Mouse (Mus musculus) heart, embryonic 16.5 days (tissue): ENCODE results near the gene Iqgap2. TPM values are rescaled to one million over a fixed set of nuclear protein-coding genes. Genes with fewer than 3 reads are reported as not detected.

ENCODE experiments used
- ATAC-seq: fragments of 200-750 bp; cut with Nextera tagmentation; replicated peaks from 2 replicates; pipeline ENCODE4 v1.8.0; 2017; ENCODE audit warnings: moderate number of reproducible peaks; ENCODE audit not compliant: insufficient read depth, low FRiP score; ENCODE audit errors: extremely low read depth
- H3K27ac ChIP-seq: fragments of 300-500 bp; sonication (generic); 2 replicates; pipeline ENCODE4 v1.5.1; 2014; ENCODE audit warnings: mild to moderate bottlenecking, low read length, control low read depth, moderate library complexity
- H3K27me3 ChIP-seq: fragments of 300-500 bp; sonication (generic); 2 replicates; pipeline ENCODE4 v1.6.1; 2014; ENCODE audit warnings: low read length, mixed read lengths; ENCODE audit not compliant: control insufficient read depth, insufficient read depth
- H3K36me3 ChIP-seq: fragments of 300-500 bp; sonication (generic); 2 replicates; pipeline ENCODE4 v1.6.1; 2014; ENCODE audit not compliant: control insufficient read depth, insufficient read depth
- H3K4me1 ChIP-seq: fragments of 300-500 bp; sonication (generic); 2 replicates; pipeline ENCODE4 v1.6.1; 2014; ENCODE audit warnings: low read length, mixed read lengths; ENCODE audit not compliant: control insufficient read depth, insufficient read depth
- H3K4me2 ChIP-seq: fragments of 300-500 bp; sonication (generic); 2 replicates; pipeline ENCODE4 v1.6.1; 2014; ENCODE audit warnings: low read depth, mild to moderate bottlenecking, control low read depth, low read length
- H3K4me3 ChIP-seq: fragments of 300-500 bp; sonication (generic); 2 replicates; pipeline ENCODE4 v1.5.1; 2014; ENCODE audit warnings: mild to moderate bottlenecking, control low read depth, low read length
- H3K9ac ChIP-seq: fragments of 300-500 bp; sonication (generic); 2 replicates; pipeline ENCODE4 v1.6.1; 2014; ENCODE audit warnings: low read length, control low read depth
- H3K9me3 ChIP-seq: fragments of 300-500 bp; sonication (generic); replicated peaks from 2 replicates; pipeline ENCODE4 v1.6.1; 2016; ENCODE audit warnings: low read length; ENCODE audit not compliant: control insufficient read depth
- WGBS: fragments of 180-500 bp; shearing (Covaris S2); extraction: QIAGEN DNeasy Blood & Tissue Kit; methylation state at CpG from one replicate; pipeline ENCODE4 v1.1.7; 2014; 5-methylcytosine and 5-hydroxymethylcytosine counted together
- polyA plus RNA-seq: library from polyadenylated mRNA; unstranded; fragments of >200 nt; fragmentation: Nextera tagmentation; extraction: Ambion mirVana; gene quantifications from 2 replicates; pipeline ENCODE4 v1.2.1, GENCODE M21; 2015

Iqgap2 gene
- polyA plus RNA-seq, 1 experiment from 2014 or later, result 4.6 TPM

DNA sequence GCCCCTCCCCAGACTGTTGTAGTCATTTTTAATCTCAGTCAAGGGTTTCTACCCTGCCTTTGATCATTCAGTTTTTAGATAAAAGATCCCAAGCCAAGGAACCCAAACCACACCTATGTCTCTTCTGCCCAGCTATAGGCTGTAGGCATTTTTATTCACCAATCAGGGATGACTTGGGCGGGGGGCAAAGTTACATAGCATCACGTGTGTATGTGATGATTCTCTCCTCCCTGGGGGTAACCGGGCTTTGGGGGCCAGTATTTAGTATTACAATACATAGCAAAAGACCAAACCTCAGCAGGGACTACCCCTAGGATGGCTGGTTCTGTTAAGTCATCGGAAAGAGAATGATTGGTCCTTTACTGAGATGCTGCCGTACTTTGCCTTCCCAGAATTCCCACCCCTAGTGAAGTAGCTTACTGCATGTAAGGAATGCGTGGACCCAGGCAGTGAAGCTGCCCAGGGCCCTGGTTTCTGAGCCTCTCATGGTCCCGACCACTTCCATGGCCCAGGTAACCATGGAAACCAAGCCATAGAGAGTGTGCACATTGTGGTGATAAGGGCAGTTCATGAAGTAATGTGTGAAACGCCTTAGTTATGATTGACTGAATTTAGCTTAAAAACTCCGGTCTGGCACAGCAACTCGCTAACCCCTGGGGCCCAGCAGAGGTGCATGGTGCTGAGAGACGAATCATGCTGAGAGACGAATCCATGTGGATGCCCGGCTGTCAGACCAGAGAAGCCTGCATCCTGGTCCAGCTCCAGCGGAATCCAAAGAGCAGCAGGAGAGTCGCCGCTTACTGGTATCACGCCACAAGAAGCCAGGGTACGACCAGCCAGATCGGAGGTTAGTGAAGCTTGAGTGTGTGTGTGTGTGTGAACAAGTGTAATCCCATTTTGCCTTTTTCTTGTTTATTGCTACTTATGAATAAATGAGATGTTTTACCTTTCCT, 308.2 kb downstream of the Iqgap2 start:
- 0 out of 2 replicates have a peak, but pooled peaks cover 2% of the 10 kb centered on the region for H3K4me1 ChIP-seq
- no peak overlapping the region for H3K27ac ChIP-seq
- H3K27me3 ChIP-seq, result no peaks in the 10 kb centered on the region
- WGBS, result 56% methylated on average over 19 of the region's 19 CpGs
- H3K9ac ChIP-seq, result no peak overlapping the region
- no peak for ATAC-seq
- H3K36me3 ChIP-seq, result no peaks in the 10 kb centered on the region
- H3K4me3 ChIP-seq, result no peak overlapping the region
- no peaks in the 10 kb centered on the region for H3K9me3 ChIP-seq
- H3K4me2 ChIP-seq, result no peak overlapping the region

GRCm38 (mm10) chr13:95581850-95582249, 309.9 kb downstream of the Iqgap2 start:
- Histone ChIP-seq H3K4me1 (0 out of 2 replicates have a peak, but pooled peaks cover 2% of the 10 kb centered on the region), H3K9ac (no peak overlapping the region), H3K27me3 (no peaks in the 10 kb centered on the region), H3K9me3 (no peaks in the 10 kb centered on the region), H3K27ac (no peak overlapping the region), H3K4me3 (no peak overlapping the region), H3K36me3 (no peaks in the 10 kb centered on the region), H3K4me2 (no peak overlapping the region)
- ATAC-seq, result no peak
- WGBS, result 70% methylated on average over 1 of the region's 1 CpGs

GRCm38 (mm10) chr13:95578016-95578697, 313.6 kb downstream of the Iqgap2 start:
- H3K27me3 ChIP-seq, result no peaks in the 10 kb centered on the region
- no peak for ATAC-seq

More at GRCm38 (mm10) chr13:95578016-95578697, 313.6 kb downstream of the Iqgap2 start:
- Histone ChIP-seq H3K36me3 (no peaks in the 10 kb centered on the region), H3K9ac (no peak overlapping the region), H3K27ac (no peak overlapping the region), H3K9me3 (no peaks in the 10 kb centered on the region), H3K4me2 (no peak overlapping the region), H3K4me1 (no peaks in the 10 kb centered on the region), H3K4me3 (no peak overlapping the region)
- 87% methylated on average over 5 of the region's 5 CpGs for WGBS

Other genes starting within 250 kb of the Iqgap2 start
- gene F2rl2, start 195.1 kb downstream of the Iqgap2 start, polyA plus RNA-seq, result 0.37 and 0.72 TPM in 2 replicates
- gene Gm20075, start 189.5 kb upstream of the Iqgap2 start, polyA plus RNA-seq, result 26.9 and 39.9 TPM in 2 replicates
- not detected in 2 replicates for gene Gm17190, start 190.1 kb upstream of the Iqgap2 start, polyA plus RNA-seq
- gene Sv2c, start 240.7 kb upstream of the Iqgap2 start, polyA plus RNA-seq, result 1.1 and 1.2 TPM in 2 replicates